Mouse (Mus musculus): Measurements from ENCODE around the gene Pheta1. TPM values are rescaled to one million over a fixed set of nuclear protein-coding genes. Genes with fewer than 3 reads are reported as not detected.
A peak's percentile ranks its signal among the peaks of the same experiment; 100 is the strongest.

Gene Pheta1
- polyA plus RNA-seq (2014; fragmentation: Nextera tagmentation; extraction: Ambion mirVana), result 36.8 and 40.1 TPM in 2 replicates

GRCm38 (mm10) chr5:121848743-121849142 is at the start of gene Pheta1:
Pheta1 (plus strand) TSS chr5:121848984.
- DNase-seq (peak; percentile 96), ATAC-seq (ENCODE audit: low FRiP score, low TSS enrichment) (peak; percentile 89)
- peaks cover 24% of the 10 kb centered on the region for H3K36me3 ChIP-seq (ENCODE audit: control insufficient read depth, insufficient read depth, low read length)
- H3K9ac ChIP-seq (replicated peaks; ENCODE audit: low read length), result peak within 1 kb of the TSS; percentile 83
- peak within 1 kb of the TSS; percentile 83 for H3K4me3 ChIP-seq (replicated peaks; ENCODE audit: low read depth, low read length)
- H3K9me3 ChIP-seq (ENCODE audit: control insufficient read depth, low read length), result no peaks in the 10 kb centered on the region
- H3K4me2 ChIP-seq (ENCODE audit: low read length), result peak within 1 kb of the TSS; percentile 70
- peaks cover 8% of the 10 kb centered on the region for H3K27me3 ChIP-seq (ENCODE audit: control insufficient read depth, insufficient read depth, low read length)
- under 1% methylated on average over 42 of the region's 42 CpGs for WGBS
- peak within 1 kb of the TSS; percentile 70 for H3K27ac ChIP-seq (replicated peaks; ENCODE audit: low read depth, low read length)
- peaks cover 24% of the 10 kb centered on the region for H3K4me1 ChIP-seq (ENCODE audit: control insufficient read depth, insufficient read depth, low read length)

DNA sequence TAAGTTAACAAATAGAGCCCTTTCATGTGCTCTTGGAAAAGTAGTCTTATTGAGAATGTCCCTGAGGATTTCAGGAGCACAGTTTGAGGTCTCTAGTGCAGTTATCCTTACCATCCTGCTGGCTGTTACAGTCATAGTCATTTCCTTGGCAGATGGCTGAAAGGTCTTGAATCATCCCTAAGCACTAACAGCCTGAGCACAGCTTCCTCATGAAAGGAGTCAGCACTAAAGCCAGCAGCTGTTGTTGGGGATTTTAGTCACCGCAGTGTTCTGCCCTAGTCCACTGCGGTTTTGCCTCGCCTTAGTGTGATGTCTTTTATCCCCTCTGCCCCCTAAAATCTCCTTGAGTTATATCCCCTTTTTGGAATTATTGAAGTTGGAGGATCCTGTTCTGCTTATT is 41.6 kb upstream of the Pheta1 start:
- Histone ChIP-seq H3K4me2 (ENCODE audit: low read length) (no peak overlapping the region), H3K27ac (replicated peaks; ENCODE audit: low read depth, low read length) (no peak overlapping the region), H3K9ac (replicated peaks; ENCODE audit: low read length) (no peak overlapping the region), H3K4me1 (ENCODE audit: control insufficient read depth, insufficient read depth, low read length) (no peaks in the 10 kb centered on the region), H3K36me3 (ENCODE audit: control insufficient read depth, insufficient read depth, low read length) (peaks cover 58% of the 10 kb centered on the region), H3K4me3 (replicated peaks; ENCODE audit: low read depth, low read length) (no peak overlapping the region), H3K9me3 (ENCODE audit: control insufficient read depth, low read length) (no peaks in the 10 kb centered on the region), H3K27me3 (ENCODE audit: control insufficient read depth, insufficient read depth, low read length) (no peaks in the 10 kb centered on the region)
- WGBS, result 66% methylated on average over 3 of the region's 3 CpGs
- no peak for ATAC-seq (ENCODE audit: low FRiP score, low TSS enrichment)
- no peak for DNase-seq

DNA sequence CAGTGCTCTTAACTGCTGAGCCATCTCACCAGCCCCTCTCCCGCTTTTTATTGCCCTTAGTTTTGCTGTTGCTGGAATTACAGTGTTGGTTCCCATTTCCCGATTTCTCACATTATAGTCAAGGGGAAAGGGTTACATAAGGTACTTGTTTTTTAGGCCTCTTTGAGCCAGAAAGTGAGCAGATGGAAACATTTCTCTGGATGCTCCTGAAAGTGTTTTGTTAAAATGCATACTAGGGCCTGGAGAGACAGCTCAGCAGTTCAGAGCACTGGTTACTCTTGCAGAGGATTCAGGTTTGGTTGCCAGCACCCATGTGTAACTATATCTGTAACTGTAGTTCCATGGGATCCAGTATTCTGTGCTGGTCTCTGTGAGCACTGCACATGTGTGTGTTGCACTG is 40.6 kb upstream of the Pheta1 start:
- Histone ChIP-seq H3K4me2 (ENCODE audit: low read length) (no peak overlapping the region), H3K9ac (replicated peaks; ENCODE audit: low read length) (no peak overlapping the region), H3K27ac (replicated peaks; ENCODE audit: low read depth, low read length) (no peak overlapping the region), H3K36me3 (ENCODE audit: control insufficient read depth, insufficient read depth, low read length) (peaks cover 58% of the 10 kb centered on the region), H3K4me1 (ENCODE audit: control insufficient read depth, insufficient read depth, low read length) (no peaks in the 10 kb centered on the region), H3K27me3 (ENCODE audit: control insufficient read depth, insufficient read depth, low read length) (no peaks in the 10 kb centered on the region), H3K9me3 (ENCODE audit: control insufficient read depth, low read length) (no peaks in the 10 kb centered on the region), H3K4me3 (replicated peaks; ENCODE audit: low read depth, low read length) (no peak overlapping the region)
- ATAC-seq (ENCODE audit: low FRiP score, low TSS enrichment) (no peak), DNase-seq (no peak)
- 92% methylated on average over 2 of the region's 2 CpGs for WGBS

DNA sequence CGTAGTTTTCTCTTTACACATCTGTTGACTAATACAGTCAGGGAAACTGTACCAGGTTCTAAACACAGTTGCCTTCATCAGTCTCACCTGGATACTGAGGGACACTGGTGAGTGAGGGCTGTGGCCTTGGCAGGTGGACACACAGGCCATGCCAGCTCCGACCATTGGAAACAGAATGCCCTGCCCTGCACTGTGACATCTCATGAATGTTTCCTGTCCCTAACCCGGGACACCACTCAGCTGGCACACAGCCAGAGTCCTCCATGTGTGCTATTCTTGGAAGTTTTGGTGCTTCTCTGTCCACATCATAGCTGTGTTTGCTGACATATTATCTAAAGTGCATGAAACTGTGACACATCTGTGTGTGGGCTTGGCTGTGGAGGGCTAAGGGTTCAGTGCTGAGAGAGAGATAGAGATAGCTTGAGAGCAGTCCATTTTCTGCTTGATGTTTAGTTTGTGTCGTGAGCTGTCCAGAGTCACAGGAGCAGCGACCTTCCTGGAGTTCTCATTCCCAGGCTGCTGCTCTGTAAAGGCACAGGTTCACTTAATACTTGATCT is 39.0 kb upstream of the Pheta1 start:
- Histone ChIP-seq H3K4me3 (replicated peaks; ENCODE audit: low read depth, low read length) (no peak overlapping the region), H3K27me3 (ENCODE audit: control insufficient read depth, insufficient read depth, low read length) (no peaks in the 10 kb centered on the region), H3K36me3 (ENCODE audit: control insufficient read depth, insufficient read depth, low read length) (peaks cover 56% of the 10 kb centered on the region), H3K9me3 (ENCODE audit: control insufficient read depth, low read length) (no peaks in the 10 kb centered on the region), H3K27ac (replicated peaks; ENCODE audit: low read depth, low read length) (no peak overlapping the region), H3K4me2 (ENCODE audit: low read length) (no peak overlapping the region), H3K9ac (replicated peaks; ENCODE audit: low read length) (no peak overlapping the region), H3K4me1 (ENCODE audit: control insufficient read depth, insufficient read depth, low read length) (no peaks in the 10 kb centered on the region)
- WGBS, result 89% methylated on average over 5 of the region's 5 CpGs
- DNase-seq (no peak), ATAC-seq (ENCODE audit: low FRiP score, low TSS enrichment) (no peak)

DNA sequence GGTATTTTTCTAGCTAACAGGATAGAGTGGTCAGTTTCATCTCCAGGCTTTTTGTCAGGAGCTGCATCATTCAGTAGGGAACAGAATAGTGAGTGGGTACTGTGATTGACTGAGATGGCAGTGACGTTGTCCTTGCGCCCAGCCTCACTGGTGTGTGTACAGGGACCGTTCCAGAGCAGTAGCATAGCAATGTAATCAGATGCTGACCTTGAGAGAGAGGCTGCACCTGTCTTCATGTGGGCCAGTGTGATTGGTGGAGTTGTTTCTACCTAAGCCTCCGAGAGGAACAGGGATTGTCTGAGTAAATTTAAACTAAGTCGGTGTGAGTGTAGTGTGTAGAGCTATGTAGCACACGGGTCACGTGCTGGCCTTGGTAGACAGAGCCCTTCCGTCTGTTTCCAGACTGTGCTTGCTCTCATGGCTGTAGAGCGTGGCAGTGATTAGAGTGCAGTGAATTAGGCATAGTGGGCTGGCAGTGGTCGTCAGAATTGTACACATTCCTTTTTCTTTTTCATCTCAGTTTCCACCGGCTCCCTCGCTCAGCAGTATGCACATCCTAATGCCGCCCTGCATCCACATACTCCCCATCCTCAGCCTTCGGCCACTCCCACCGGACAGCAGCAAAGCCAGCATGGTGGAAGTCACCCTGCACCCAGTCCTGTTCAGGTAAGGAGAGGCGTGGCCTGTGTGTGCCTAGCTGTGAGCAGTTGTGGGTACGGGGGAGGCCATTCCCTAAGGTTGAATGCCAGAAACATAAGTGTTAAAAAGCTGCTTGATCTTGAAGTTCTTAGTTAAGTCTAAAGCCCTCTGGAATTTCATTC is 38.2 kb upstream of the Pheta1 start:
- Histone ChIP-seq H3K4me1 (ENCODE audit: control insufficient read depth, insufficient read depth, low read length) (no peaks in the 10 kb centered on the region), H3K4me3 (replicated peaks; ENCODE audit: low read depth, low read length) (no peak overlapping the region), H3K27ac (replicated peaks; ENCODE audit: low read depth, low read length) (no peak overlapping the region), H3K27me3 (ENCODE audit: control insufficient read depth, insufficient read depth, low read length) (no peaks in the 10 kb centered on the region), H3K4me2 (ENCODE audit: low read length) (no peak overlapping the region), H3K9me3 (ENCODE audit: control insufficient read depth, low read length) (no peaks in the 10 kb centered on the region), H3K36me3 (ENCODE audit: control insufficient read depth, insufficient read depth, low read length) (peaks cover 57% of the 10 kb centered on the region), H3K9ac (replicated peaks; ENCODE audit: low read length) (no peak overlapping the region)
- WGBS, result 92% methylated on average over 17 of the region's 17 CpGs
- DNase-seq, result no peak
- no peak for ATAC-seq (ENCODE audit: low FRiP score, low TSS enrichment)

DNA sequence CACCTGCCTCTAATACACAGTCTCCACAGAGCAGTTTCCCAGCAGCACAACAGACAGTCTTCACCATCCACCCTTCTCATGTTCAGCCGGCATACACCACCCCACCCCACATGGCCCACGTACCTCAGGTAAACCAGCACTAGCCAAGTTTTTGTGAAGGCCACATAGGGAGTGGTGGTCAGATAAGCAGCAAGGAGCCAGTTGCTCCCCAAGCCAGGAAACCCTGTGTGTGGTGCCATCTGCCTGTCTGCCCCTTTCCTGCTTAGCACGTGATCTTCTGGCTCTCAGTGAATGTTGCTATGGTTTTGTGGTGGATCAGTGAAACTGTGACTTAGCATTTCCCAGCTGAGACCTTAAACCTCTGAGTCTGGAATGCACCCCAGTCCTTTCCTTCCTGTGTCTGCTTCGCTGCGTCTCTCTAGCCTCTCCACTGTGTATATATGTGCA is 37.3 kb upstream of the Pheta1 start:
- H3K4me3 ChIP-seq (replicated peaks; ENCODE audit: low read depth, low read length), result no peak overlapping the region
- 0 out of 2 replicates have a peak overlapping the region, but pooled peaks have one; percentile 28 for H3K27ac ChIP-seq (replicated peaks; ENCODE audit: low read depth, low read length)
- DNase-seq (no peak), ATAC-seq (ENCODE audit: low FRiP score, low TSS enrichment) (no peak)
- H3K36me3 ChIP-seq (ENCODE audit: control insufficient read depth, insufficient read depth, low read length), result peaks cover 67% of the 10 kb centered on the region
- no peaks in the 10 kb centered on the region for H3K4me1 ChIP-seq (ENCODE audit: control insufficient read depth, insufficient read depth, low read length)
- no peak overlapping the region for H3K9ac ChIP-seq (replicated peaks; ENCODE audit: low read length)
- H3K27me3 ChIP-seq (ENCODE audit: control insufficient read depth, insufficient read depth, low read length), result no peaks in the 10 kb centered on the region
- H3K4me2 ChIP-seq (ENCODE audit: low read length), result no peak overlapping the region
- no peaks in the 10 kb centered on the region for H3K9me3 ChIP-seq (ENCODE audit: control insufficient read depth, low read length)
- 96% methylated on average over 5 of the region's 5 CpGs for WGBS

- H3K4me3 ChIP-seq (replicated peaks; ENCODE audit: low read depth, low read length), result no peak overlapping the region
- peaks cover 78% of the 10 kb centered on the region for H3K36me3 ChIP-seq (ENCODE audit: control insufficient read depth, insufficient read depth, low read length)
- H3K4me1 ChIP-seq (ENCODE audit: control insufficient read depth, insufficient read depth, low read length), result no peaks in the 10 kb centered on the region
- no peaks in the 10 kb centered on the region for H3K27me3 ChIP-seq (ENCODE audit: control insufficient read depth, insufficient read depth, low read length)
- no peak overlapping the region for H3K9ac ChIP-seq (replicated peaks; ENCODE audit: low read length)
- DNase-seq, result no peak
- no peak overlapping the region for H3K27ac ChIP-seq (replicated peaks; ENCODE audit: low read depth, low read length)
- ATAC-seq (ENCODE audit: low FRiP score, low TSS enrichment), result no peak
- 94% methylated on average over 7 of the region's 7 CpGs for WGBS
- H3K4me2 ChIP-seq (ENCODE audit: low read length), result no peak overlapping the region
- no peaks in the 10 kb centered on the region for H3K9me3 ChIP-seq (ENCODE audit: control insufficient read depth, low read length)
Observed at GRCm38 (mm10) chr5:121812526-121813243, 36.1 kb upstream of the Pheta1 start.

DNA sequence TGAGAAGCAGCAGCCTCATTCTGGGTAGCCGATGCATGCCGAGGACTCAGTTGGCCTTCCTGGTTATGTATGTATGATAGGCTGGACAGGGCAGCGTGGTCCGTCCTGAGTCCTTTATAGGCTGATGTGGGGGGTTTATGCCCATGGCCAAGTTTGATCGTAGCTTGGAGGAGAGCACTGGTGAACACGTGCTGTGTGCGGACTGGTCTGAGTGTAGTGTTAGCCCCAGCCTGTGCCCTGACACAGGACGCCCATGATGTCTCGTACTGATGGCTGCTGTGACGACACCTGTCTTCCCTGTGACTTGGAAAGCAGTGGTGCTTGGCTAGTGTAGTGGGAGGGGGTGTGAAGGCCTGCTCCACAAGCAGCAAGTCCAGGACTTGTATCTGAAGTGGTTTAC is 35.0 kb upstream of the Pheta1 start:
- H3K4me1 ChIP-seq (ENCODE audit: control insufficient read depth, insufficient read depth, low read length), result no peaks in the 10 kb centered on the region
- WGBS, result 96% methylated on average over 10 of the region's 10 CpGs

More for the DNA sequence above, 35.0 kb upstream of the Pheta1 start:
- ATAC-seq (ENCODE audit: low FRiP score, low TSS enrichment) (no peak), DNase-seq (no peak)
- Histone ChIP-seq H3K4me3 (replicated peaks; ENCODE audit: low read depth, low read length) (no peak overlapping the region), H3K36me3 (ENCODE audit: control insufficient read depth, insufficient read depth, low read length) (peaks cover 83% of the 10 kb centered on the region), H3K4me2 (ENCODE audit: low read length) (no peak overlapping the region), H3K9me3 (ENCODE audit: control insufficient read depth, low read length) (no peaks in the 10 kb centered on the region), H3K9ac (replicated peaks; ENCODE audit: low read length) (no peak overlapping the region), H3K27ac (replicated peaks; ENCODE audit: low read depth, low read length) (no peak overlapping the region), H3K27me3 (ENCODE audit: control insufficient read depth, insufficient read depth, low read length) (no peaks in the 10 kb centered on the region)

All from midbrain, embryonic 14.5 days (tissue).